Mouse (Mus musculus) embryonic fibroblast, embryonic 13.5 days (primary cell): ENCODE results near the gene Rapgef2. TPM values are rescaled to one million over a fixed set of nuclear protein-coding genes. Genes with fewer than 3 reads are reported as not detected.

Source experiments
- H3K27ac ChIP-seq: 2 replicates; pipeline ENCODE4 v1.5.1; 2012; ENCODE audit warnings: low read length, control low read depth, inconsistent platforms; ENCODE audit not compliant: insufficient read depth
- H3K4me1 ChIP-seq: 2 replicates; pipeline ENCODE4 v1.6.1; 2011; ENCODE audit warnings: low read length; ENCODE audit not compliant: control insufficient read depth, insufficient read depth
- H3K4me3 ChIP-seq: 2 replicates; pipeline ENCODE4 v1.5.1; 2011; ENCODE audit warnings: mild to moderate bottlenecking, control low read depth, low read length; ENCODE audit not compliant: insufficient read depth
- CTCF ChIP-seq: IDR thresholded peaks from 2 replicates; pipeline ENCODE4 v1.5.1; 2011; ENCODE audit warnings: mild to moderate bottlenecking, control low read depth, low read length, moderate library complexity, borderline replicate concordance; ENCODE audit not compliant: insufficient read depth
- POLR2A ChIP-seq: IDR thresholded peaks from 2 replicates; pipeline ENCODE4 v1.6.1; 2011; ENCODE audit warnings: low read depth, mild to moderate bottlenecking, control low read depth, low read length, moderate library complexity
- polyA plus RNA-seq: library from polyadenylated mRNA; stranded (reverse); fragments of >200 nt; gene quantifications from 2 replicates; pipeline ENCODE4 v1.2.4, GENCODE M21; 2011; ENCODE audit warnings: low read depth; ENCODE audit not compliant: missing spikeins, insufficient read length

The Rapgef2 gene
- polyA plus RNA-seq, 1 experiment, result 21.7 TPM

DNA sequence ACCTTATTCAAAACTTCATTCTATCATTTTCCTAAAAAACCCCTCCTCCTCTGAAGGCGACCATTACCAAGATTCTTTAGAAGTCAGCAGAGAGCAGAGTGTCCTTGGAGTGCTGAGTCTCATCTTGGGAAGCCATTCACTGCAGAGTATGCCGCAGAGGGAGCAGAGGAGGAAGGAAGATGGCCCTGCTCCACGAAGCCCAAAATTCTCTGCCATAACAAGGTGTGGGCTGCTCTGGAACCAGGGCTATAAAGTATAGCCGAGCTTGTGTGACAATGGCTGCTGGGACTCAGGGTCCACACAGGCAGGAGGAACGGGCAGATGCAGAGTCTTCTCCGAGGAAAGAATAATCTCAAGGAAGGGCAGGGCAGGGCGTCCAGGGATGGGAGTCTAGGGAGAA lies 62.0 kb downstream of the Rapgef2 start:
- no peak overlapping the region for H3K27ac ChIP-seq
- TF ChIP-seq POLR2A (no peak), CTCF (no peak)
- H3K4me1 ChIP-seq, result no peaks in the 10 kb centered on the region

DNA sequence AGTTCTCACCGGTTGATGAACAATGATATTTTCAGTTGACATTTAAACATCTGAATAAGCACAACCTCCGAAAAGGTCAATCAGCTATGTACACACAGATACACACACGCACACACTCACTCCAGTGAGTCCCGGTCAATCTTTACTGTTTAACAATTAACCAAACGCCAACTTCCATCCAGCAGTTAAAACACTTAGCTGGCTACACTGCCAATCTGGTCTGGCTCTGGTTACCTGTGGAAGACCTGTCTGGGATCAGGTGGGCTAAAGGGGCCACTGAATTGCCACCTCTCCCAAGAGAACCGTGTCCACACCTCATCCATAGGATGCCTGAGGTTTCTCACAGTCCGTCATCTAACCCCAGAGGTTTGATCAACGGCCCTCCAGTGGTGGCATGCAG lies 63.0 kb downstream of the Rapgef2 start:
- TF ChIP-seq POLR2A (no peak), CTCF (no peak)
- H3K27ac ChIP-seq, result no peak overlapping the region
- no peaks in the 10 kb centered on the region for H3K4me1 ChIP-seq
- H3K4me3 ChIP-seq, result no peak overlapping the region

More for the DNA sequence above, 62.0 kb downstream of the Rapgef2 start:
- no peak overlapping the region for H3K4me3 ChIP-seq

DNA sequence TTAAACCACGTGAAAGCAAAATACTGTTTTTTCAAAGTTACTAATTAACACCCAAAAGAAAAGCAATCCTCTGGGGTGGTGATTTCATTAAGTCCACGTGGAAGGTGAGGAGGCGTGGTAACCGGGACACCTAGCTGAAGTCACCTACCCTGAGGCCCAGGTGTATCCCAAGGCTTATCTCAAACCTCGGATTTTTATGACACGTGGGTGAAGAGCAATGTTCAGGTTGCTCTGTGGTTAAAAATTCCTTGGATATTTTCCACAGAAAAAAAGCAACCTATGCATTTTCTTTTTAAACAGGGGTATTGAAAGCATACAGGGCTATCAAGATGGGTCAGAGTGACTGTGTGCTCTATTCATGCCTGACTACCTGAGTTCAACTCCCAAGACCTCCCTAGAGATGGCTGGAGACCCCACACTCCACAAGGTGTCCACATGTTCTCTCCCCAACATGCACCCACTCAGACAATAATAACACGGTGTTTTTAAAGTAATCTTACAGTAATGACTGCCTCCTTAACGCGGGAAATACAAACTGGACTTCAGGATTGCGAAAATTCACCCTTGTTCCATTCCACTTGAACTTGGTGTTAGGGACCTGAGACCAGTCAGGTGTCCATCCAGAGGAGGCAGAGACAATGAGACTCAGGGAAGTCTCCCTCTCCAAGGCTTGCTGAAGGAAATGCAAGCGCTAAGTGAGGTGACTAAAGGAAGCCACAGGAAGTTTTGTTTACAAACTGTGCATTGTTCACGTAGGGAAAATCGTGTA lies 63.9 kb downstream of the Rapgef2 start:
- no peak overlapping the region for H3K27ac ChIP-seq
- no peak for TF ChIP-seq CTCF
- no peak for TF ChIP-seq POLR2A
- H3K4me1 ChIP-seq, result no peaks in the 10 kb centered on the region
- H3K4me3 ChIP-seq, result no peak overlapping the region

DNA sequence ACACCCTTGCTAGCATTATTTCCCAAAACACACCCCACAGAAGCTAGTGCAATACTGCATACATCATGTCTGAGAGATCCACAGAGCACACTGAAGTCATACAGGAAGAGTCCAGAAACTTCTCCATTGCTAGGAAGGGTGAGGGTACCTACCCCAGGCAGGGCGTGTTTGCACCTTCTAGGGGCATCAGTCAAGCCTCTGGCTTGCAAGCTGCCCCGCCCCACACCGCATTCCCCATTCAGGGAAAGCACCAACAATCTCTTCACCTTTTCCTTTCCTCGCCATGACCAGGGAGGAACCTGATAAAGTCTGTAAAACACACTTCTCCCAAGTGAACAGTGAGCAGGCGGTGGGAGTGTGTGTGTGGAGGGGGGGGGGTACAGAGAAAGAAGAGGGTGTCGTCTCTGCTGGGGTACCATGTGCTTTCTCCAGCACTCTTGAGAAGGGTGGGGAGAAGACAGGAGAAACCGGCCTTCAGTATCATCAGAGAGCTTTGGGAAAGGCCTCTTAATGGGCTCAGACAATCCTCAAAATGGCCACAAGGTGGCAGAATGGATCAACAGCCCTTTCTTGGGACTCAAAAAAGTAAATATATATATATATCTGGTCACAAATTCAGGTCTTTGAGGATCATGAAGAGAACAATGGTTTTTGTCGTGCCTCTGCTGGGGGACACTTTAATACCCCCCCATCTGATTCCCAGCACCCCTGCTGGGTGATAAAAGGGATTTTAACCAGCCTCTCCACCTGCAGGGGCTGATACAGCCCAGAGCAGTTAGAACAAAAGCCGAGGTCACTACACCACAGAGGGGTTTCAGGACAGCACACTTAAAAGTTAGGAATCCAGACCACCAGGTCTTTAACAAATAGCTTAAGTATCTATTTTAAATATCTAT lies 64.8 kb downstream of the Rapgef2 start:
- no peak overlapping the region for H3K27ac ChIP-seq
- H3K4me3 ChIP-seq, result no peak overlapping the region
- no peaks in the 10 kb centered on the region for H3K4me1 ChIP-seq
- TF ChIP-seq POLR2A (no peak), CTCF (no peak)

DNA sequence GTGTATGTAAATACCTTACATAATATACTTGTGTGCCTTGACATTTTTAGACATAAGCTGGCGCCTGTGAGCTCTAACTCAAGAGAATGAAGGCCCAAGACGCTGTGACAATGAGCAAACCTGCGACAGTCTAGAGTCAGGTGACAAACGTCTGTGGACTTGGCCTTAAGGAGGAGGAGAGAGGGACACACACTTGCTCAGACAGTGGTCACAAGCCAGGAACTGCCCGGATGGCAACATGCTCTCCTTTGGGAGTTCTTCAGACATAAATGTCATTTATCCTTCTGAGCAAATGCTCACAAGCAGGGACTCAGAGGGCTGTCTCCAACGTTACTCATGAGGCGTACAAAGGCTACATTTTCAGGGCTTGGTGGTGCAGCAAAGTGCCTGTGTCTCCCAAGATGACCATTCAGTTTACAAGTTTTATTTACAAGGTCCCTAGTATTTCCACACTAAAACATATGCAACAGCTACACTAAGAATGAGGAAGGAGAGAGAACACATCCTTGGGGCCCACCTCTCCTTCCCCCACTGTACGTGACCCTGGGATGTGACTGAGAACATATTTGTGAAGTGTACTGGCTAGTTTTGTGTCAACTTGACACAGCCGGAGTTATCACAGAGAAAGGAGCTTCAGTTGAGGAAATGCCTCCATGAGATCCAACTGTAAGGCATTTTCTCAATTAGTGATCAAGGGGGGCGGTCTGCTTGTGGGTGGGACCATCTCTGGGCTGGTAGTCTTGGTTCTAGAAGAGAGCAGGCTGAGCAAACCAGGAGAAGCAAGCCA lies 67.0 kb downstream of the Rapgef2 start:
- Histone ChIP-seq H3K4me1 (no peaks in the 10 kb centered on the region), H3K4me3 (no peak overlapping the region), H3K27ac (no peak overlapping the region)
- TF ChIP-seq POLR2A, result no peak
- TF ChIP-seq CTCF, result no peak

DNA sequence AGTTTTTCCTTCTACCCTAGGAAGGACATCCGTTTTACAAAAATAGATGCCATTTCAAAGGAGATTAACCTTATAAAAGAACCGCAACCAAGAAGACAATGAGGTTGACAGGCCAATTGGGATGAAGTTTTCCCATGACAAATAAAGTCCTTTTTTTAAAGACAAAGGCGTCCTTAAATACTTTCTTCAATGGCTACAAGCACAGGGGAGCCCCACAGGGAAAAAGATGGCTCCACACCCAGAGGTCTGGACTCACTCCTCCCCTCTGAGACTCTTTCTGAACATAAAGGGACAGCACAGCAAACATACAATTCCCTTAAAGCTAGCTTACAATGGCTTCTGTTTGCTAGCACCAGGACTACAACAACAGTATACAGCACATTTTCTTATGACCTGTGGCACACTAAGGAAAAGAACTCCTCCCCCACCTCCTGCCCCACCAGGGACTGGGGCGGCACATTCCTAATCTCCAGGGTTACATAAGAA lies 67.7 kb downstream of the Rapgef2 start:
- Histone ChIP-seq H3K4me3 (no peak overlapping the region), H3K4me1 (no peaks in the 10 kb centered on the region), H3K27ac (no peak overlapping the region)
- TF ChIP-seq CTCF (no peak), POLR2A (no peak)

DNA sequence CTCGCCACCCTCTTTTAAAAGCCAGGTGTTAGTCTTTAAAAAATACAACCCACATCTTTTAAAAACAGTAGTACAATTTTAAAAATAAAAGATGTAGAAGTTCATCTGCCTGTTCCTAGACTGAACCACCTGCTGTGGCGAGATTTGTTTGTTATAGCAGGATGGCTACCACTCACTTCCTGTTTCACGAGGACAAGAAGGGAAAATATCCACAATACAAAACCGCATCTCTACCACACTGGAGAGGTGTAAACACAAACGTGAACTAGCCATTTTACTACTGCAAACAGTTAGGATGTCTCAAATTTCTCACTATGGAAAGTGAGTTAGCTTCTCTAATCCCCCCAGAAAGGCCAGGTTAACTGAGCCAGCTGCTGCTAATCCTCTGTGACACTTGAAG lies 76.1 kb downstream of the Rapgef2 start:
- Histone ChIP-seq H3K4me1 (no peaks in the 10 kb centered on the region), H3K4me3 (no peak overlapping the region)
- TF ChIP-seq POLR2A (no peak), CTCF (no peak)

DNA sequence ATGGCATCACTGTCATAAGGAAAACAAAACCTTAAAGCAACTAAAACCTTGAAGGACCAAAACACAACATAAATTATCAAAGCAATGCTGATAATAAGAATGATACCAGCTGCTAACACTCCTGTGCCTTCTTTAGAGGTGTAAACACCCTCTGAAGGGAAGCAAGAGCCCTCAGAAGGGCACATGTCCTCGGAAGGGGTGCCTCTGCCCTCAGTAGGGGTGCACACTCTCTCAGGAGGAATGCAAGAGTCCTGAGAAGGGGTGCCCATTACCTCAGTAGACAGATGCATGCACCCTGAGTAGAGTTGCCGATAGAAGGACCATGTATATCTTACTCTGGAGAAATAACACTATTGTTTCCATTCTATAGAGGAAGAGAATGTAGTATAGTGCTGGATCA lies 79.1 kb downstream of the Rapgef2 start:
- no peak overlapping the region for H3K4me3 ChIP-seq
- peaks cover 3% of the 10 kb centered on the region; the same call in 1 of the 2 replicates for H3K4me1 ChIP-seq
- TF ChIP-seq POLR2A (no peak), CTCF (no peak)
- no peak overlapping the region for H3K27ac ChIP-seq

More for the DNA sequence above, 76.1 kb downstream of the Rapgef2 start:
- no peak overlapping the region for H3K27ac ChIP-seq

DNA sequence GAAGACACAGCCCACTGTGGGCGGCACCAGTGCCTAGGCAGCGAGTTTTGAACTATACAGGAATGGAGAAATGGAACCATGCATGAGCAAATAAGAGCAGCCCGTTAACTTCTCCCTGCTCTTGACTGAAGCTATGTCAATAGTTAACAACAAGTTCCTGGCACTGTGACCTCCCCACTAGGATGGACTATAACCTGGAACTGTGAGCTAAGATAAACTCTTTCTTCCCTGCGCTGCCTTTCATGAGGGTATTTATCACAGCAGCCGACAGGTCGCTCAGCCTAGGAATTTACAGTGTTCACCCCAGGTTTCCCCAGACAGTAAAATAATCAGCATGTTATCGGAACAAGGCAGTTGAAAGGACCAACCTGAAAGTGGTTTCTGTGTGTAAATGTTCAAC lies 79.8 kb downstream of the Rapgef2 start:
- no peak for TF ChIP-seq POLR2A
- no peak for TF ChIP-seq CTCF
- H3K27ac ChIP-seq, result no peak overlapping the region

More for the DNA sequence above, 79.8 kb downstream of the Rapgef2 start:
- H3K4me1 ChIP-seq, result peaks cover 3% of the 10 kb centered on the region; the same call in 1 of the 2 replicates
- H3K4me3 ChIP-seq, result no peak overlapping the region
